Mouse (Mus musculus) myocyte (in vitro differentiated cells): ENCODE results near the gene Gria4.

Experiments
- E2F4 ChIP-seq: IDR thresholded peaks from one replicate; pipeline ENCODE4 v1.6.1; 2011; ENCODE audit warnings: mild to moderate bottlenecking, control low read depth, moderate library complexity; ENCODE audit not compliant: insufficient read depth
- MAX ChIP-seq: IDR thresholded peaks from one replicate; pipeline ENCODE4 v1.6.1; 2011; ENCODE audit warnings: low read depth, mild to moderate bottlenecking, control low read depth
- MYOD1 ChIP-seq, 3 experiments: IDR thresholded peaks; one replicate each; pipeline ENCODE4 v1.6.1; 2011; ENCODE audit warnings: control low read depth in 2 of 3, low read depth in 2 of 3, mild to moderate bottlenecking in 2 of 3, moderate library complexity in 1 of 3; ENCODE audit not compliant: insufficient read length in 2 of 3, control insufficient read depth in 1 of 3
- POLR2A ChIP-seq: IDR thresholded peaks from one replicate; pipeline ENCODE4 v1.6.1; 2011; ENCODE audit warnings: low read depth, mild to moderate bottlenecking, control low read depth, moderate library complexity; ENCODE audit not compliant: insufficient read length
- POLR2AphosphoS2 ChIP-seq: IDR thresholded peaks from one replicate; pipeline ENCODE4 v1.6.1; 2011; ENCODE audit warnings: low read depth, control low read depth; ENCODE audit not compliant: insufficient read length
- USF1 ChIP-seq: IDR thresholded peaks from one replicate; pipeline ENCODE4 v1.6.1; 2011; ENCODE audit warnings: low read depth, mild to moderate bottlenecking, control low read depth, moderate library complexity

DNA sequence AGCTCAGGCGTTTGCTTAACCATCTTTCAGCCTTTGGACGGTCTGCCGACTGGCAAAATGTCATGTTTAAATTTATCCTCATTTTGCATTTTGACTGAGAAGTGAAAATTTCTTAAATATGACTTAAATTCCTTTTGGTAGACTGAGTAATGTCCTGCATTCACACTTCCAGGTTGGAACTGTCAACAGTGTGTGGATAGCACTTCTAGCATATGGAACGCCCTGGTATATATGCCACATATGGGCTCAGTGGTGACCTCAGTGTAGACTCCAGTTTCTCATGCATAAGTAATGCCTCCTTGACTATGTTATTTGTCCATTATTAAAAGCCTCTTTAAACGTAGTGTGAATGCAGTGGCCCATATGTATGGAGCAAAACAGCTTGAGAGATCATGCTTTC, 222.4 kb downstream of the Gria4 start:
- TF ChIP-seq POLR2A (no peak), MYOD1 (IDR thresholded peaks at IDR 0.05; ENCODE audit: control insufficient read depth in 1 of 3, insufficient read length in 2 of 3, low read depth in 2 of 3) (no peak), POLR2AphosphoS2 (no peak), MAX (no peak), E2F4 (no peak), USF1 (no peak)
